Mouse (Mus musculus) adrenal gland, adult (tissue): ENCODE results near the gene Sh3pxd2a.

Source experiments
- DNase-seq, 2 experiments: peaks; one replicate each; pipeline ENCODE4 v3.0.0; 2022 to 2023; ENCODE audit warnings: low spot score in 1 of 2; ENCODE audit not compliant: inconsistent age in 2 of 2

Sh3pxd2a gene

GRCm38 (mm10) chr19:47345851-47346568 is 118.2 kb downstream of the Sh3pxd2a start:
- DNase-seq: no peak

DNA sequence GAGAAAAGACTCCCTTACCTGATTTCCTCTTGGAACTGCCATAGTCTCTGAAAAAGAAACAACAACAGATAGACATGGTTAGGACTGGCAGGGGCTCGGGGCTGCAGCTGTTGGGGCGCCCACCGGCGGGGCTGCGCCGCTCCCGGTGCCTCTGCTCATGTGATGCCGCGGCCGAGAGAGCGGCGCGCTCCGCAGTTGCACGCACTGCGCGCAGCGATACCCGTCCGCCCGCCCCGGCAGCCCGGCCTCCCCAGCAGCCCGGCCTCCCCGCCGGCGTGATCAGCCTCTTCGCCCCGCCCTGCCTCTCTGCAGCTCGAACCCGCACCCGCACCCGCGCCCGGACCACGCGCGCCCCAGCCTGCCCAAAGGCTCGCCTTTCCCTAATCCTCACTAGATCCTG is 120.8 kb downstream of the Sh3pxd2a start:
- peak in 1 of 2 experiments; percentile 62 for DNase-seq

DNA sequence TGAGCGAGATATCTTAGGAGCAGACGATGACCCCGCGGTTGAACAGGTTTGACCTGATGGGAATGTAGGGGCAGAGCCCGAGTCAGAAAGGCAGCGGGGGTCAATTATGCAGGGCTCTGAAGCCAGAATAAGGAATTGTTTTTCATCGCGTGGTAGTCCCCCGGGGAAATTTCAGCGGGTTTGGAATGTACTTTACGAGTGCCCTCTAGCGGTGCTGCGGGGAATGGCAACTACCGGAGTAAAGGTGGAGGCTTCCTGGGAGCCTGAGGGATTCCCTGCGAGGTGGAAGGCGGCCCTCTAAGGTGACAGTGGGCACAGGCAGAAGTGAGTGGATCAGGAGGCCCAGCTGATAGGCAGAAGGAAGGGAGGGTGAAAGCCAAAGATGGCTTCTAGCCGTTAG is 125.0 kb downstream of the Sh3pxd2a start:
- DNase-seq: peak; percentile 71 to 92

GRCm38 (mm10) chr19:47338396-47339164 is 125.6 kb downstream of the Sh3pxd2a start:
- no peak for DNase-seq

DNA sequence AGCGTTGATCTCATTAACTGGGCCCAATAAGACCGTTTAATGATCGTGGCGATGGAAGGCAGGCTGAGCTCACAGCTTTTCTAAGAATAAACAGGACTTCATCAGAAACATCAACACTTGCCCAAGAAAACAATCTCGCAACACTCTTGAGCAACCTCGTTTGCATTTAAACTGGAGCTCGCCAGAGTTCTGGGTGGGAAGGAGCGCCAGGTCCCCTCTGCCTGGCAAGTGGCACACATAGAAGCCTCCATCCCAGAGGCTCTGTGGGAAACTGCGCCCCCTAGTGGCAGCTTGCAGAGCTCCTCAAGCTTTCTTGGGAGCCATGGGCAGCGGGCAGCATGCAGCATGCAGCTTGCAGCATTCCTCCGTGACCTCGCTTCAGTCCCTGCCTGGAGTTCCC is 126.5 kb downstream of the Sh3pxd2a start:
- DNase-seq: peak; percentile 87 to 97

GRCm38 (mm10) chr19:47337191-47337590 is 127.0 kb downstream of the Sh3pxd2a start:
- DNase-seq: no peak

DNA sequence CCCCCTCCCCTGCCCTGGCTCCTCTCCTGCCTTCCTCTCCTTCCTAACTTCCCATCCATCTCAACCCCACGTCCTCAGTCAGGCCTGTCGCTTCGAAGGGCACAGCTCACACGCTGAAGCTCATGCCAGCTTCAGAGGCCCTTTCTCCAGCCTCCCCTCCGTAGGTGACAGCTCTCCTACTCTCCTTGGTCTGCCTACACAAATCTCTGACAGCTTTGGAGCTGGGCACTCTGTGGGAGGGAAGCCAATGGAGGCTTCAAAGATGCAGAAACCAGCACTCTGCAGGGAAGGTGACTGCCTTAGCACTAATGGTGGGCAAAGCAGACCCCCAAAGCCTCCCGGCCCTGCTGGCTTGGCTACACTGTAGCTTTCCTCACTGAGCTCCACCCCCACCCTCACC is 128.9 kb downstream of the Sh3pxd2a start:
- no peak for DNase-seq

GRCm38 (mm10) chr19:47334713-47335112 is 129.5 kb downstream of the Sh3pxd2a start:
- no peak for DNase-seq

DNA sequence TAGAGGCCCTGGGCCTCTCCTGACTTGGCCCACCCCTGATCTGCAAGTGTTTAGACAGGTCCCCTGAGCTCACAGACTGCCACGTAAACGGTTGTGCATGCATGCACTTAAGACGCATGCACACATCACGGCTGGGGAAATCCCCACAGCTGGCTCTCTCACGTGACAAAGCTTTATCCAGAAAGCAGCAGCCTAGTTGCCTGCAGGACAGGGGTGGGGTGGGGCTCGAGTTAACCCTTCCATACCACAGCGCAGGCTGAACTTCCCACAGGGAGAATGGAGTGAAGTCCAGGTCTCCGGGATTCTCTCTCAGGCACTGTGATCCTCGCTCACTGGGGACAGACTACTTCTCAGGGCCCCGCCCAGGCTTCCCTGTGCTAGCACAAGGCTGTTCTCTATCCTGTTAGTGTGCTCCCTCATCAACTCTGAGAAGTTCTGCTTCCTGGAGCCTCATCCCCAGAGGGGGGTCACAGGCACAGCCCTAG is 133.4 kb downstream of the Sh3pxd2a start:
- peak in 1 of 2 experiments; percentile 64 for DNase-seq

GRCm38 (mm10) chr19:47329102-47329501 is 135.1 kb downstream of the Sh3pxd2a start:
- DNase-seq: no peak

DNA sequence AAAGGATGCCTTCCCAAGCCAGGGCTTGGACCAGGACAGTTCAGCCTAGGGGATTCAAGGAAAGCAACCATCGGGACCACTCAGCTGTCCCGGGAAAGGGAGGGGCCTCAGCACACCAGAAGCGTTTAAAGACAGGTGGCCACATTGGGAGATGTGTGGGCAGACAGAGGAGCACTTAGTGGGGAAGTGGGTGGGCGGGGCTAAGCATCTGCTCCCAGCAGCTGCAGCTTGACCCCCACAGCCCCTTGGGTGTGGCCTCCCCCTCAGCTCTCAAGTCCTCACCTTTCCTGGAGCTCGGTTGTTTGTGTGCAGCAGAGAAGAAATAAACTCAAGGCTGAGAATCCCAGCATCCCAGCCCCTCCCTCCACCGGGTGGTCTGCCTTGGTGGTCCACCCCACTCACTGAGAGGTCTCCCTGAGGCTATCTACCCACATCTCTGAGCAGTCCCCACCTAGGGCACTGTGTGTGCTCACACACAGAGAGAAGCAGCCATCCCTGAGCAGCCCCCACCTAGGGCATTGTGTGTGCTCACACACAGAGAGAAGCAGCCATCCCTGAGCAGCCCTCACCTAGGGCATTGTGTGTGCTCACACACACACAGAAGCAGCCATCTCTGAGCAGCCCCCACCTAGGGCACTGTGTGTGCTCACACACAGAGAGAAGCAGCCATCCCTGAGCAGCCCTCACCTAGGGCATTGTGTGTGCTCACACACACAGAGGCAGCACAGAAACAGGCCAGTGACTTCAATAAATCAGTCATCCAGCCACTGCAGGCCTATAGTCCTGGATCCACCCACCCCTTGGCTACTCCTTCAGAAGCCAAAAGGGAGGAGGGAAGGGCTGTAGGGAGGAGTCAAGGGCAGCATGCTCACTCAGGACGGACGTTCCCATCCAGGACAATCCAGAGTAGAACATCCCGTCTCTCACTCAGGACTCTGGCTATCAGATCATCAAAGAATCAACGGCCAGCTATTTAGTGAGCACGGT is 136.0 kb downstream of the Sh3pxd2a start:
- no peak for DNase-seq

- peak in 1 of 2 experiments; percentile 83 for DNase-seq
These were observed 138.3 kb downstream of the Sh3pxd2a start for GRCm38 (mm10) chr19:47325881-47326280.

DNA sequence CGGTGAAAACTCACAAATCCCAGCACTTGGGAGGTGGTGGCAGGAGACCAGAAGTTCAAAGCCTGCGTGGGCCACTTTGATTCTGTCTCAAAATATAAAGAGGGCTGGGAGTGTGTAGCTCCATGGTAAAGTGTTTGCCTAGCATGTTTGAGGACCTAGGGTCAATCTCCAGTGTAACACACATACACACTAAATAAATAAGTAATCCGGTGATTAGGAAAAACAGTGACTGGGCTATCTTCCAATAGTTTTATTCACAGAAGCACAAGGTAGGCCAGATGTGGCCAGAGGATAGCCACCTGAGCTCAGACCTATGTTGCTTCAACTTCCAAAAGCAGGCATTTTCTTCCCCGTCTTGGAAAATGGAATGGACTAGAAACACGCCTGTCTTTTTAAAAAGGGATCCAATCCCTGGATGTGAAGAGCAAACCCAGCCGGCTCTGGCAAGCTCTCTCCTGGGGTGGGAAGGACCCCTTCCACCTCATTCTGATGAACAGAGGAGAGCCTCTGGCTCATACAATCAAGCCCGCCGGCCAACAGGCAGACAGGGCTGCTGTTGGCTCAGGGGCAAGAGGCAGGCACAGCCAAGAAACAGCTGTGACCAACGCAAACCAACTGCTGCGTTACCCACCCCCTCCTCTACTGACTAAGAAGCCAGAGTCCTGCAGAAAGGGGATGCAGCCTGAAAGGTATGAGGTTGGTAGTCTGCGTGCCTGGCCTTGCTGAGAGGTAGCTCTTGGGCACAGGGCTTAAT is 140.9 kb downstream of the Sh3pxd2a start:
- no peak for DNase-seq

DNA sequence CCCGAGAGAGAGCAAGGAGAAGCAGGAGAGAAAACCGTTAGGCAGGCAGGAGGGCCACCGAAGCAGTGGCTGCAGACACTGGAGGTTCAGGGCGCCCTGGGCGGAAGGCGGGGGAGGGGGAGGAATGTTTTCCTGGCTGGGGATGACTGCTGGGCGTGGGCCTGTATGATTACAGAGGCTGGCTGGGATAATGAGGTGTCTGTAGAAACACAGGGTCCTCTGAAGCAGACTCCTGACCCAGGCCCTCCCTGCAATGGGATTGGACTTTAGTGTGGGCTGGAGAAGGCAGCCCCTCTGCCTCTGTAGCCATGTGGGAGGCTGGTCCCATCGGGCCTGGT is 143.9 kb downstream of the Sh3pxd2a start:
- peak in 1 of 2 experiments; percentile 71 for DNase-seq

DNA sequence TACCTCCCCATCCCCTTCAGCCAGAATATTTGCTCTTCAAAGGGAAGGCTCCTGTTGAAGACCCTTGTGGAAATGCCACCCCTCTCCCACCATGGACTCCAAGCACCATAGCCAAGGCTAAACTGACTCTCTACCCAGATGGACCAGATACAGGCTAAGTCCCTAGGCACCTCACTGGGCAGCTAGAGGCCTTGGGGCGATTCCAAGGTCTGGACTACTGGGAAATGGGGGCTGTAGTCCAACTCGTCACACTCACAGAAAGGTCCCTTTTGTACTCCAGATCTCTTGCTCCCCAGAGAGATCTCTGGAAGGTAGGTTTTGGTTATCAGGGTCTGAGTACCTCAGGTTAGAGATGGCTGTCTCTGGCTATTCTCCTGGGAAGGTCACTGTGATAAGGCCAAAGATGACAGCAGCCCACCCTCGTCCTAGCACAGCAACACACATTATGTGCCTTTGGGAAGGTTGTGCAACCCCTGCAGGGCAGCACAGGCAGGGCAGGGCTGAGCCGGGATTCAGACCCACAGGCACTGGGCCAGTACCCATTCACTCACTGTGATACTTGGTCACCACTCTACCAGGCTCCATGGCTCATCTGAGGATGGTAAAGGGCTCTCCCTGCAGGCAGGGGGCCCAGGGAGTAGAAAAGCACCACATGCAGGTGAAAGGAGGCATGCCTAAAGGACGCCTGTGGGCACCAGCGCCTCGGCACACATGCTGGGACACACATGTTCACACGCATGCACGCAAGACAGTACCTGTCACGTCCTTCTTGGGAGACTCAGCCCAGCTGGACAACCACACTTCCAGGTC is 144.5 kb downstream of the Sh3pxd2a start:
- DNase-seq: peak in 1 of 2 experiments; percentile 75

GRCm38 (mm10) chr19:47319061-47319460 is 145.1 kb downstream of the Sh3pxd2a start:
- DNase-seq: peak in 1 of 2 experiments; percentile 35

DNA sequence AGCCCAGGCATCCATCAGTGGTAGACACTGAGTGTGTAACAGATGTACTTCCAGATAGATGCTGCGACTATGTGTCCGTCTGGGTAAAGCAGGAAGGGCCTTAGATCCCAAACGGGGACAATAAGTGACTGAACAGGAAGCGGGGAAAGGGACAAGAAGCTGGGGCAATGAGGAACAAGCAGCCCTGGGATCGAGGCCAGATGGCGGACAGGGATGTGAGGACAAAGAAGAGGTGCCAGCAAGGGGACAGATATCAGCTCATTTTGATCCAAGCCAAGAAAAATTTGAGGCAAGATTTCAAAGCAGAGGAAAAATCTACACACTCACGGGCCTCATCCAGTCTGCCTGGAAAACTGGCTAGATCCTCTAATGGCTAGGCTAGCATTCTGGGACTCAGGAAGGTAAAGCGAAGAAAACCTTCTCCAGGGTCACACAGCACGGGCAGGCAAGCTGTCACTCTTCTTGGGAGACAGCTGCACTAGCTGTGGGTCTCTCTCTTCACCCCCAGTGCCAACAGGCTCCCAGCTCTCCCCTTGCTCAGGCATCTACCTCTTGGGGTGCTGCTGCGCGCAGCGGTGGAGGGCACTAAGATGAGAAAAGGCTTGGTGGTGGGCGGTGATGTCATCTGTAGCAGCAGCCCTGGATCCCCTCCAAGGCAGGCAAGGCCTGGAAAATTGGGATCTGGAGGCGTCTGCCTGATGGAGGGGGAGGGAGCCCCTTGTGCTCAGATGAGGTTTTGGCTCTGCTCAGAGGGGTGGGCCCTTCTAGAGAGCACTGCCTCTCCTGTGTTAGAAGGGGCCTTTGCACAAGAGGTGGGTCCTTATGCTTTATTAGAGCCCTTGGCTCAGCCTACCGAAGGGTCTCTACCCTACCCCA is 146.9 kb downstream of the Sh3pxd2a start:
- peak in 1 of 2 experiments; percentile 58 for DNase-seq

- peak in 1 of 2 experiments; percentile 52 for DNase-seq
These were observed 147.7 kb downstream of the Sh3pxd2a start for GRCm38 (mm10) chr19:47316288-47317062.
